Mouse (Mus musculus): Measurements from ENCODE around the gene Hesx1. TPM values are rescaled to one million over a fixed set of nuclear protein-coding genes. Genes with fewer than 3 reads are reported as not detected.

The Hesx1 gene
- polyA plus RNA-seq, 1 experiment from 2014 or later = not detected

DNA sequence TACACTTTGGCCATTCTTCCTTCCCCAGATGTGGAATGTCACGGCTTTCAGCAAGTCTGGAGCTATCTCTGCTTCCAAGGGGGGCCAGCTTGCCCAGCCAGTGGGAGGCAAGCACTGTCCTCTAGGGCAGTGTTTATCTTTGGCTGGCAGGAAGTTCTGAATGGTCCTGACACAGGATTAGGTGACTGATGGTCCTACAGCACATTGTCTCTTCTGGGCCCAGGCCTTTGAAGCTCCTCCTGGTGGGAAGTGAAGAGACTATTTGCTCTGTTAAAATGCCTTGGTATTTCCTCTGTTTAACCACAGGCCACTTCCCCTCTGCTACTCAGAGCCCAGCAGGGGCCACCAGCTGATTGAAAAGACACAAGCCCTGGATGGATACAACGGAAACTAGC, 50.7 kb downstream of the Hesx1 start:
- no peaks in the 10 kb centered on the region for H3K36me3 ChIP-seq (ENCODE audit: control insufficient read depth, insufficient read depth, low read length)
- no peak overlapping the region for H3K9ac ChIP-seq (ENCODE audit: low read length)
- peak; percentile 85 for ATAC-seq (ENCODE audit: low read depth)
- H3K27ac ChIP-seq (ENCODE audit: low read length) = peak overlapping the region; percentile 57
- no peaks in the 10 kb centered on the region for H3K9me3 ChIP-seq (ENCODE audit: control insufficient read depth, low read length)
- H3K4me2 ChIP-seq (ENCODE audit: low read depth, low read length) = peak overlapping the region; percentile 5
- H3K4me1 ChIP-seq (replicated peaks; ENCODE audit: control insufficient read depth, insufficient read depth, low read length) = peaks cover 32% of the 10 kb centered on the region
- WGBS = 4% methylated on average over 2 of the region's 2 CpGs
- H3K4me3 ChIP-seq (ENCODE audit: low read length) = no peak overlapping the region
- H3K27me3 ChIP-seq (ENCODE audit: control insufficient read depth, insufficient read depth, low read depth, low read length) = no peaks in the 10 kb centered on the region; the same call in 1 of the 2 replicates

- Histone ChIP-seq H3K4me2 (ENCODE audit: low read depth, low read length) (no peak overlapping the region), H3K27me3 (ENCODE audit: control insufficient read depth, insufficient read depth, low read depth, low read length) (no peaks in the 10 kb centered on the region; the same call in 1 of the 2 replicates), H3K4me1 (replicated peaks; ENCODE audit: control insufficient read depth, insufficient read depth, low read length) (peaks cover 25% of the 10 kb centered on the region), H3K9ac (ENCODE audit: low read length) (no peak overlapping the region), H3K27ac (ENCODE audit: low read length) (no peak overlapping the region), H3K4me3 (ENCODE audit: low read length) (no peak overlapping the region), H3K9me3 (ENCODE audit: control insufficient read depth, low read length) (no peaks in the 10 kb centered on the region), H3K36me3 (ENCODE audit: control insufficient read depth, insufficient read depth, low read length) (no peaks in the 10 kb centered on the region)
- WGBS = 68% methylated on average over 8 of the region's 8 CpGs
- ATAC-seq (ENCODE audit: low read depth) = no peak
These were observed 54.2 kb downstream of the Hesx1 start for GRCm38 (mm10) chr14:27048231-27048956.

- Histone ChIP-seq H3K36me3 (ENCODE audit: control insufficient read depth, insufficient read depth, low read length) (no peaks in the 10 kb centered on the region), H3K27ac (ENCODE audit: low read length) (no peak overlapping the region), H3K9ac (ENCODE audit: low read length) (no peak overlapping the region), H3K4me1 (replicated peaks; ENCODE audit: control insufficient read depth, insufficient read depth, low read length) (peaks cover 9% of the 10 kb centered on the region; the same call in 1 of the 2 replicates), H3K9me3 (ENCODE audit: control insufficient read depth, low read length) (no peaks in the 10 kb centered on the region), H3K4me3 (ENCODE audit: low read length) (no peak overlapping the region), H3K4me2 (ENCODE audit: low read depth, low read length) (no peak overlapping the region), H3K27me3 (ENCODE audit: control insufficient read depth, insufficient read depth, low read depth, low read length) (no peaks in the 10 kb centered on the region)
- ATAC-seq (ENCODE audit: low read depth) = no peak
- 52% methylated on average over 9 of the region's 9 CpGs for WGBS
These were observed 55.8 kb downstream of the Hesx1 start for GRCm38 (mm10) chr14:27050043-27050442.

- 49% methylated on average over 18 of the region's 18 CpGs for WGBS
- no peaks in the 10 kb centered on the region for H3K27me3 ChIP-seq (ENCODE audit: control insufficient read depth, insufficient read depth, low read depth, low read length)
- H3K9me3 ChIP-seq (ENCODE audit: control insufficient read depth, low read length) = no peaks in the 10 kb centered on the region
- H3K4me1 ChIP-seq (replicated peaks; ENCODE audit: control insufficient read depth, insufficient read depth, low read length) = peaks cover 4% of the 10 kb centered on the region; the same call in 1 of the 2 replicates
- H3K9ac ChIP-seq (ENCODE audit: low read length) = no peak overlapping the region
- H3K4me3 ChIP-seq (ENCODE audit: low read length) = no peak overlapping the region
- ATAC-seq (ENCODE audit: low read depth) = no peak
- H3K4me2 ChIP-seq (ENCODE audit: low read depth, low read length) = no peak overlapping the region
- H3K27ac ChIP-seq (ENCODE audit: low read length) = no peak overlapping the region
- H3K36me3 ChIP-seq (ENCODE audit: control insufficient read depth, insufficient read depth, low read length) = no peaks in the 10 kb centered on the region
These were observed 56.6 kb downstream of the Hesx1 start for GRCm38 (mm10) chr14:27050560-27051510.

DNA sequence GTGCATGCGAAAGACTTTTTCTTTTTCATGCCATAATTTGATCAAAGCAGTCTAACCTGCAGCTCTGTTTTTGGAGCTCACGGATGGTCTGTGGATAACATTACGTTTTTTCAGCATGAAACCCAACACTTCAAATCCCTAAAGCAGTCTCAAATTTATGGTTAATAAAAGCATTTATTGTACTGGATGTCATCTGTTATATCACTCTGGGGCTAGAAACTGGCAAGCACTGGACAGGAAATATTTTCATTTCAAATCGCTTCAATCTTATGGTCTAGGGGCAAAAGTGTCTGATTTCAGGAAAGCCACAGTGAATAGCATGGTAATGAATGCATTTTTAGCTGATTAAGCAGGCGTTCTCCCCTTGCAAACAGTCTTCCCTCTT, 57.3 kb downstream of the Hesx1 start:
- Histone ChIP-seq H3K9ac (ENCODE audit: low read length) (no peak overlapping the region), H3K36me3 (ENCODE audit: control insufficient read depth, insufficient read depth, low read length) (no peaks in the 10 kb centered on the region), H3K4me1 (replicated peaks; ENCODE audit: control insufficient read depth, insufficient read depth, low read length) (peaks cover 3% of the 10 kb centered on the region; the same call in 1 of the 2 replicates), H3K4me3 (ENCODE audit: low read length) (no peak overlapping the region), H3K4me2 (ENCODE audit: low read depth, low read length) (no peak overlapping the region), H3K9me3 (ENCODE audit: control insufficient read depth, low read length) (no peaks in the 10 kb centered on the region), H3K27ac (ENCODE audit: low read length) (no peak overlapping the region), H3K27me3 (ENCODE audit: control insufficient read depth, insufficient read depth, low read depth, low read length) (no peaks in the 10 kb centered on the region)
- 60% methylated on average over 5 of the region's 5 CpGs for WGBS
- ATAC-seq (ENCODE audit: low read depth) = no peak

Other genes with a start within 250 kb of the Hesx1 start
- 0.29 and 0.36 TPM in 2 replicates for gene Asb14, start 99.9 kb upstream of the Hesx1 start, polyA plus RNA-seq (2015; fragmentation: Nextera tagmentation; extraction: Ambion mirVana)
- gene Appl1, start 23.2 kb upstream of the Hesx1 start, polyA plus RNA-seq (2015; fragmentation: Nextera tagmentation; extraction: Ambion mirVana) = 28.4 and 33.2 TPM in 2 replicates
- gene Il17rd, start 44.5 kb downstream of the Hesx1 start, polyA plus RNA-seq (2015; fragmentation: Nextera tagmentation; extraction: Ambion mirVana) = 1.9 and 2.0 TPM in 2 replicates
- gene Arhgef3, start 120.5 kb downstream of the Hesx1 start, polyA plus RNA-seq (2015; fragmentation: Nextera tagmentation; extraction: Ambion mirVana) = 12.8 and 13.8 TPM in 2 replicates

Data from lung, embryonic 16.5 days (tissue).